Mouse (Mus musculus) liver, embryonic 14.5 days (tissue): ENCODE data around the gene Renbp. TPM values are rescaled to one million over a fixed set of nuclear protein-coding genes. Genes with fewer than 3 reads are reported as not detected.
A peak's percentile ranks its signal among the peaks of the same experiment; 100 is the strongest.

ENCODE experiments used
- ATAC-seq: fragments of 200-750 bp; cut with Nextera tagmentation; 2 replicates; pipeline ENCODE4 v1.8.0; 2017; ENCODE audit warnings: moderate number of reproducible peaks, mild to moderate bottlenecking, moderate library complexity; ENCODE audit not compliant: insufficient read depth
- DNase-seq, 3 experiments: peaks; one replicate each; pipeline ENCODE4 v3.0.0-alpha.2; 2012 to 2013; ENCODE audit warnings: low read depth in 3 of 3, low spot score in 3 of 3
- H3K27ac ChIP-seq: fragments of 300-500 bp; sonication (generic); 2 replicates; pipeline ENCODE4 v1.5.1; 2014; ENCODE audit warnings: moderate library complexity, mild to moderate bottlenecking, control low read depth, inconsistent platforms
- H3K27me3 ChIP-seq: fragments of 300-500 bp; sonication (generic); 2 replicates; pipeline ENCODE4 v1.6.1; 2014; ENCODE audit warnings: mild to moderate bottlenecking, low read length, moderate library complexity; ENCODE audit not compliant: control insufficient read depth, insufficient read depth
- H3K36me3 ChIP-seq: fragments of 300-500 bp; sonication (generic); replicated peaks from 2 replicates; pipeline ENCODE4 v1.6.1; 2014; ENCODE audit warnings: low read depth; ENCODE audit not compliant: control insufficient read depth, insufficient read depth
- H3K4me1 ChIP-seq, 2 experiments: fragments of 200-500 bp in 1 of 2; fragments of 300-500 bp in 1 of 2; sonication (generic) in 1 of 2; replicated peaks; 2 replicates each; pipeline ENCODE4 v1.6.1; 2012 to 2014; ENCODE audit warnings: antibody characterized with exemption in 1 of 2, inconsistent platforms in 1 of 2, low read length in 1 of 2; ENCODE audit not compliant: control insufficient read depth in 2 of 2, insufficient read depth in 2 of 2
- H3K4me2 ChIP-seq: fragments of 300-500 bp; sonication (generic); 2 replicates; pipeline ENCODE4 v1.6.1; 2014; ENCODE audit warnings: low read depth, mild to moderate bottlenecking, control low read depth, moderate library complexity
- H3K4me3 ChIP-seq, 2 experiments: fragments of 200-500 bp in 1 of 2; fragments of 300-500 bp in 1 of 2; sonication (generic) in 1 of 2; 2 replicates each; pipeline ENCODE4 v1.5.1; 2012 to 2014; ENCODE audit warnings: low read depth in 2 of 2, low read length in 2 of 2, mild to moderate bottlenecking in 2 of 2, control low read depth in 1 of 2, inconsistent platforms in 1 of 2, moderate library complexity in 1 of 2; ENCODE audit not compliant: insufficient read depth in 1 of 2
- H3K9ac ChIP-seq: fragments of 300-500 bp; sonication (generic); replicated peaks from 2 replicates; pipeline ENCODE4 v1.6.1; 2014; ENCODE audit warnings: mild to moderate bottlenecking, control low read depth, moderate library complexity
- H3K9me3 ChIP-seq: fragments of 300-500 bp; sonication (generic); 2 replicates; pipeline ENCODE4 v1.6.1; 2016; ENCODE audit warnings: low read length, mixed read lengths; ENCODE audit not compliant: control insufficient read depth
- CTCF ChIP-seq: IDR thresholded peaks from 2 replicates; pipeline ENCODE4 v1.5.1; 2016; ENCODE audit warnings: antibody characterized with exemption, low read depth, control low read depth
- EP300 ChIP-seq: IDR thresholded peaks from 2 replicates; pipeline ENCODE4 v1.6.1; 2016; ENCODE audit warnings: antibody characterized with exemption, low read depth
- WGBS: fragments of 180-500 bp; shearing (Covaris S2); extraction: QIAGEN DNeasy Blood & Tissue Kit; methylation state at CpG from one replicate; pipeline ENCODE4 v1.1.7; 2014; ENCODE audit not compliant: insufficient replicate concordance; 5-methylcytosine and 5-hydroxymethylcytosine counted together
- polyA plus RNA-seq, 2 experiments: library from polyadenylated mRNA; depleted of rRNA in 1 of 2; stranded (reverse) in 1 of 2; unstranded in 1 of 2; fragments of >200 nt; fragmentation: Nextera tagmentation in 1 of 2; extraction: Ambion mirVana in 1 of 2; gene quantifications; 2 replicates each; pipeline versions ENCODE4 v1.2.1 to v1.2.3; 2012 to 2014

Renbp gene
- polyA plus RNA-seq, 2 experiments, result 10.4 to 13.7 TPM

DNA sequence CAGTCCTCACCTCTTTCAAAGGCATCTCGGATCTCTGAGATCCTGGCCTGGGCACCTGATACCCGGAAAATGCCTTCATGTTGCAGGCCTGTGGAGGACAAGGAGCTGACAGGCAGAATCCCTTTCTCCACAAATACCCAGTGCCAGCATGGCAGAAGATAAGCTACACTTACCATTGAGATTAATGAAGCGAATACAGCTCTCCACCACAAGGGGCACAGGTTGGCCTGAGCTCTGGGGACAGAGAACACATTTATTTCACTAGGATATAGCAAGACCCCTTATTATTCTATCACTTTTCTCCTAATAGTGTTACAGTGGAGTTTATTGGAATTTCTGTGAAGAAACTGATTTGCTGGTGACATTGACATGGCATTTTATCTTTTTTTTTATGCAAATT is 32.7 kb downstream of the Renbp start:
- Histone ChIP-seq H3K4me2 (no peak overlapping the region), H3K27me3 (peaks cover 2% of the 10 kb centered on the region; the same call in 1 of the 2 replicates), H3K36me3 (no peaks in the 10 kb centered on the region), H3K27ac (no peak overlapping the region), H3K4me3 (no peak overlapping the region), H3K9ac (no peak overlapping the region), H3K4me1 (no peaks in the 10 kb centered on the region), H3K9me3 (no peaks in the 10 kb centered on the region)
- ATAC-seq (no peak), DNase-seq (no peak)
- TF ChIP-seq CTCF, result peak; percentile 43
- no peak for TF ChIP-seq EP300
- WGBS, result 65% methylated on average over 3 of the region's 3 CpGs

DNA sequence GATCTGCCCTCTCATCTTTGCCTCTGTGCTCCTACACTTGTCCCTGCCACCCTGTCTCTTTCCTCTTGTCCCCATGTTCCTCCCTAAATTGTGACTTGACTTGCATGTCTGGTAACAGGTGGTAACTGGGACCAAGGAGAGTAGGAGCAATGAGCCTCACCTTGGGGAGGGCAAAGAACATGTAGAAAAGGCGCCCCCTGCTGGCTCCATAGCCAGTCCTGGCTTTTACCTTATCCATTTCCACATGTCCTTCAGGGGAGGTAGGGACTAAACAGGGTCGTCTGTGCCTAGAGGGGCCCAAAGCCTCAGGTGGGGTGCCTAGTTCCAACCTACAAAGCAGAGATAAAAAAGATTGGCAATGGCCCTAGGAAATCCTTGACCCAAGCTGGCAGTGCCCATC is 34.9 kb downstream of the Renbp start, which contains the start of gene L1cam:
Gene L1cam (minus strand): TSS at position 387 of the 400 bp plus-strand sequence.
- TF ChIP-seq EP300, result no peak
- TF ChIP-seq CTCF, result peak; percentile 70
- WGBS, result 11% methylated on average over 2 of the region's 2 CpGs
- no peak within 1 kb of the TSS for H3K27ac ChIP-seq
- no peak within 1 kb of the TSS for H3K4me2 ChIP-seq
- no peaks in the 10 kb centered on the region for H3K9me3 ChIP-seq
- no peaks in the 10 kb centered on the region for H3K36me3 ChIP-seq
- no peak within 1 kb of the TSS for H3K9ac ChIP-seq
- peaks cover 2% of the 10 kb centered on the region; the same call in 1 of the 2 replicates for H3K27me3 ChIP-seq
- no peak within 1 kb of the TSS for H3K4me3 ChIP-seq
- ATAC-seq (no peak), DNase-seq (no peak)
- no peaks in the 10 kb centered on the region for H3K4me1 ChIP-seq

- TF ChIP-seq CTCF, result no peak
- TF ChIP-seq EP300, result no peak
- no peaks in the 10 kb centered on the region for H3K4me1 ChIP-seq
- H3K9me3 ChIP-seq, result no peaks in the 10 kb centered on the region
- 74% methylated on average over 14 of the region's 14 CpGs for WGBS
- H3K4me3 ChIP-seq, result no peak overlapping the region
- H3K4me2 ChIP-seq, result no peak overlapping the region
- H3K27ac ChIP-seq, result no peak overlapping the region
- no peak for DNase-seq
- no peak for ATAC-seq
- H3K36me3 ChIP-seq, result no peaks in the 10 kb centered on the region
- H3K9ac ChIP-seq, result no peak overlapping the region
- peaks cover 2% of the 10 kb centered on the region; the same call in 1 of the 2 replicates for H3K27me3 ChIP-seq
Measured at GRCm38 (mm10) chrX:73892833-73893232, 37.8 kb downstream of the Renbp start.

GRCm38 (mm10) chrX:73891551-73892152 is 39.0 kb downstream of the Renbp start, which contains the start of gene Avpr2:
Gene Avpr2, plus strand, starts transcription at chrX:73892102.
- Histone ChIP-seq H3K4me3 (no peak within 1 kb of the TSS), H3K36me3 (no peaks in the 10 kb centered on the region), H3K9me3 (no peaks in the 10 kb centered on the region), H3K4me1 (no peaks in the 10 kb centered on the region), H3K9ac (no peak within 1 kb of the TSS), H3K27me3 (peaks cover 2% of the 10 kb centered on the region; the same call in 1 of the 2 replicates), H3K4me2 (no peak within 1 kb of the TSS), H3K27ac (no peak within 1 kb of the TSS)
- DNase-seq (no peak), ATAC-seq (no peak)
- TF ChIP-seq CTCF (no peak), EP300 (no peak)
- 61% methylated on average over 6 of the region's 6 CpGs for WGBS

DNA sequence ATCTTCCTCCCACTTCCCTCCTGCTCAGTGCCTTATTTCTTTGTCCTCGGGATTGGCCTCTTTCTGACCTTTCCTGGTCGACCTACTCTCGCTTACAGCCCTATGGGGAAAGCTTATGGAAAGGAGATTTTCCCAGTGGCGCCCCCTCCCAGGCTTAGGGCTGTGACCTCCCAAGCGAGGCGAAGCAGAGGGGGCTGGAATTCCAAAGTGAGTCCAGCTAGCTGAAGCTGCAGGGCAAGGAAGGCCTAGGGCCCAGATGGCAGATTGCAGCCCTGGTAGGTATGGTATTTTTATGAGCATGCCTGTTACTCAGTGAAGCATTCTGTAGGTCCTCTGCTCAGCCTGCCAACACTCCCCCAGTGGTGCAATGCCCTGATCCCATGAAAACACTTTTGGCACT is 49.2 kb downstream of the Renbp start:
- H3K27me3 ChIP-seq, result peaks cover 19% of the 10 kb centered on the region
- no peak overlapping the region for H3K27ac ChIP-seq
- H3K9ac ChIP-seq, result no peak overlapping the region
- no peaks in the 10 kb centered on the region for H3K36me3 ChIP-seq
- 38% methylated on average over 6 of the region's 6 CpGs for WGBS
- H3K4me2 ChIP-seq, result no peak overlapping the region
- ATAC-seq (no peak), DNase-seq (no peak)
- no peak overlapping the region for H3K4me3 ChIP-seq
- H3K4me1 ChIP-seq, result no peaks in the 10 kb centered on the region
- no peaks in the 10 kb centered on the region for H3K9me3 ChIP-seq
- TF ChIP-seq EP300, result no peak
- TF ChIP-seq CTCF, result no peak
